Mouse (Mus musculus) limb, embryonic 14.5 days (tissue): ENCODE results near the gene Ecm1. TPM values are rescaled to one million over a fixed set of nuclear protein-coding genes. Genes with fewer than 3 reads are reported as not detected.

Experiments
- ATAC-seq: fragments of 200-750 bp; cut with Nextera tagmentation; 2 replicates; pipeline ENCODE4 v1.8.0; 2017; ENCODE audit warnings: low read depth, moderate number of reproducible peaks, moderate TSS enrichment; ENCODE audit not compliant: low FRiP score
- DNase-seq: peaks from one replicate; pipeline ENCODE4 v3.0.0-alpha.2; 2015; ENCODE audit warnings: low spot score
- H3K27ac ChIP-seq: fragments of 300-500 bp; sonication (generic); replicated peaks from 2 replicates; pipeline ENCODE4 v1.5.1; 2014; ENCODE audit warnings: low read depth, mild to moderate bottlenecking, low read length, moderate library complexity, mixed read lengths
- H3K27me3 ChIP-seq: fragments of 300-500 bp; sonication (generic); 2 replicates; pipeline ENCODE4 v1.6.1; 2014; ENCODE audit warnings: low read length, mixed read lengths; ENCODE audit not compliant: control insufficient read depth, insufficient read depth
- H3K36me3 ChIP-seq: fragments of 300-500 bp; sonication (generic); 2 replicates; pipeline ENCODE4 v1.6.1; 2014; ENCODE audit warnings: mild to moderate bottlenecking, low read length, moderate library complexity, mixed read lengths; ENCODE audit not compliant: control insufficient read depth, insufficient read depth
- H3K4me1 ChIP-seq: fragments of 300-500 bp; sonication (generic); 2 replicates; pipeline ENCODE4 v1.6.1; 2014; ENCODE audit warnings: antibody characterized with exemption, low read length, mixed read lengths; ENCODE audit not compliant: control insufficient read depth, insufficient read depth
- H3K4me2 ChIP-seq: fragments of 300-500 bp; sonication (generic); replicated peaks from 2 replicates; pipeline ENCODE4 v1.6.1; 2014; ENCODE audit warnings: low read depth, mild to moderate bottlenecking, low read length, moderate library complexity; ENCODE audit not compliant: severe bottlenecking
- H3K4me3 ChIP-seq: fragments of 300-500 bp; sonication (generic); replicated peaks from 2 replicates; pipeline ENCODE4 v1.5.1; 2014; ENCODE audit warnings: low read length
- H3K9ac ChIP-seq: fragments of 300-500 bp; sonication (generic); 2 replicates; pipeline ENCODE4 v1.6.1; 2014; ENCODE audit warnings: mild to moderate bottlenecking, low read depth, low read length, moderate library complexity; ENCODE audit not compliant: severe bottlenecking
- H3K9me3 ChIP-seq: fragments of 300-500 bp; sonication (generic); 2 replicates; pipeline ENCODE4 v1.6.1; 2016; ENCODE audit warnings: low read length; ENCODE audit not compliant: control insufficient read depth
- POLR2A ChIP-seq: fragments of 200-500 bp; IDR thresholded peaks from 2 replicates; pipeline ENCODE4 v1.8.0; 2012; ENCODE audit warnings: inconsistent platforms, mild to moderate bottlenecking, moderate library complexity, borderline replicate concordance; ENCODE audit not compliant: insufficient read depth, insufficient read length; ENCODE audit errors: extremely low read depth
- WGBS: fragments of 180-500 bp; shearing (Covaris S2); extraction: QIAGEN DNeasy Blood & Tissue Kit; methylation state at CpG from one replicate; pipeline ENCODE4 v1.1.7; 2014; 5-methylcytosine and 5-hydroxymethylcytosine counted together
- polyA plus RNA-seq, 2 experiments: library from polyadenylated mRNA; depleted of rRNA in 1 of 2; stranded (reverse) in 1 of 2; unstranded in 1 of 2; fragments of >200 nt; fragmentation: Nextera tagmentation in 1 of 2; extraction: Ambion mirVana in 1 of 2; gene quantifications; 2 replicates each; pipeline versions ENCODE4 v1.2.1 to v1.2.3; 2012 to 2014

Ecm1 gene
- polyA plus RNA-seq, 2 experiments: 11.8 to 16.2 TPM

DNA sequence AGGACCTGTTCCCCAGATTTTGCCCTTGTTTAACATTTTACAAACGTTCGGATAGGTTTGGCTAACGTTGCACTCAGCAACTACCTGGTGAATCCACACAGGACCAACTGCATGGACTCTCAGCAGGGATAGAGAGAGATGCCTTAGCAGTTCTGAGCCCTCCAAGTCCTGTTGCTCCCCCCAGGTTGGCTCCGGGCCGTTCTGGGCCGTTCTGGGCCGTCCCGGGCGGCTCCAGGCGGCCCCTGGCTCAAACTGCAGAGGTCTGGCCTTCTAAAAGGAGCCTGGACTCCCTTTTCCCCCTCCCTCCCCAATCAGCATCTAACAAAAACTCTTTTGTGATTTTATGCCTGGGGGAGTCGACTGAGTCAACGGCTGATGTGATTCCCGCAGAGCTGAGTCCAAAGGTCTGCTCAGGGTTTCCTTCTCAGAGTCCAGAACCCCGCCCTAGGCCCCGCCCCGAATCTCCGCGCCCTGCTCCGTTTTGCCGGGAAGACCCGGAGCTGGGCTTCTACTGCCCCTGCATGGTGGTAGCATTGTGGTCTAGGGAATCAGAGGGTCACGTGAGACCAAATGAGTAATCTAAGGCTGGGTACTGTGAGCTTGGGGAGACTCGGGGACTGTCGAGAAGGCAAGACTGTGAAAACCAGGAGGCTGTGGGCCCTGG is 37.4 kb downstream of the Ecm1 start:
- ATAC-seq (peak; percentile 89), DNase-seq (peak; percentile 73)
- Histone ChIP-seq H3K9ac (peak overlapping the region; percentile 55), H3K27ac (peak overlapping the region; percentile 72), H3K9me3 (no peaks in the 10 kb centered on the region), H3K36me3 (no peaks in the 10 kb centered on the region), H3K27me3 (no peaks in the 10 kb centered on the region), H3K4me2 (peak overlapping the region; percentile 65), H3K4me1 (peaks cover 9% of the 10 kb centered on the region), H3K4me3 (peak overlapping the region; percentile 33)
- WGBS: 7% methylated on average over 24 of the region's 24 CpGs
- TF ChIP-seq POLR2A: no peak

DNA sequence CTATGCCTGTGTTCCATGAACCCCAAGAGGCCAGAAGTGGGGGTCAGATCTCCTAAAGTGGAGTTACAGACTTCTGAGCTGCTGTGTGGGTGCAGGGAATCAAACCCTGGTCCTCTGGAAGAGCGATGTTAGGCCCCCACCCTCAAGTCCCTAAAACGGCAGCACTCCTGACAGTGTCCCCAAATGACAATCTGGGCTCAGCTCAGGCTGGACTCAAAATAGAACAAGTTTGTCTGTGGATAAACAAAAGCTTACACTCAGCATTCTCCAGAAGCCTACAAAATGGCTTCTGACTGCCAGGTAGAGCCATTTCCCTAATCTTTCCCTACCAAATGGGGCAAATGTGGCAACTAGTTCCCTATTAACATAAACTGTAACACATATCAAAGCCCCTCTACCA is 38.3 kb downstream of the Ecm1 start:
- no peak overlapping the region for H3K9ac ChIP-seq
- peaks cover 13% of the 10 kb centered on the region for H3K4me1 ChIP-seq
- no peaks in the 10 kb centered on the region for H3K9me3 ChIP-seq
- ATAC-seq: no peak
- H3K36me3 ChIP-seq: no peaks in the 10 kb centered on the region
- H3K27me3 ChIP-seq: no peaks in the 10 kb centered on the region
- no peak for TF ChIP-seq POLR2A
- H3K4me2 ChIP-seq: no peak overlapping the region
- WGBS: 80% methylated on average over 2 of the region's 2 CpGs
- DNase-seq: no peak
- H3K4me3 ChIP-seq: no peak overlapping the region
- peak overlapping the region; percentile 2; the same call in 1 of the 2 replicates for H3K27ac ChIP-seq

DNA sequence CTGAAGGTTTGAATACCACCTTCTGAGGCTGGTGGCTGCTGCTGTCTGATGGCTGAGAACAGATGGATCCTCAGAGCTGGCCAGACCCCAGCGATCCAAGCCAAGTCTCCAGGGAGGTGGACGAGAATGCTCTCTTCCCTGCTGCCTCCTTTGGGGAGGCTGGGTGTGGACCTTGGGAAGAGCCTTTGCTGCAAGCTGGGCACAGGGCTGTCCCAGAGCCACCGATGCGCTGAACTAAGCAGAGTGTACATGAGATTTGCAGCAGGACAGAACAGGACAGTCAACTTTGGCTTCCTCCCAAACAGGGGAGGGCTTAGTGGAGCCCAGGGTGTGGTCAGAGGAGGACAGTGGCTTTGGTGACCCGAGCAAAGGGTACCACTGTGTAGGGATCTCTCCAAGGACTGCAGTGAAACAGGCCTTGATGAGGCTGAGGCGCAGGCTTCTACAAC is 39.1 kb downstream of the Ecm1 start:
- Histone ChIP-seq H3K4me3 (no peak overlapping the region), H3K27ac (no peak overlapping the region), H3K4me1 (peaks cover 20% of the 10 kb centered on the region), H3K27me3 (no peaks in the 10 kb centered on the region), H3K9me3 (no peaks in the 10 kb centered on the region), H3K4me2 (no peak overlapping the region), H3K9ac (no peak overlapping the region), H3K36me3 (no peaks in the 10 kb centered on the region)
- TF ChIP-seq POLR2A: no peak
- DNase-seq (no peak), ATAC-seq (no peak)
- 68% methylated on average over 6 of the region's 6 CpGs for WGBS

DNA sequence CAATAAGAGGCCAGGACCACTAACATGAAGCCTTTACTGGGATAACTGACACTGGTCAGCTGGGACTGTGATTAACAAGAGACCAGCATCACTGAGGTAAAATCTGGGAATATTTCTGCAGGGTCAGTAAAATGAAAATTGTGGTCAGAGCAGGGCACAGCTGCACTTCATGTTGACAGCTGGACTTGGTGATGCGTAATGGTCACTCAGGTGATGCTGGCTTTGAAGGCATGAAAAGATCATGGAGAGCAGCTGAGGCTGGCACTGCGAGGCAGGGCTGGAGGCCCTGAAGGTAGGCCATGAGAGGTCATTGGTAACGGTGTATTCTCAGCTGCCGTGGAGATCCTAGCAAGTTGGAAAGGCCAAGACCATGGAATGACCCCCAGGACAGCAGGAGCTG is 41.1 kb downstream of the Ecm1 start:
- no peaks in the 10 kb centered on the region for H3K27me3 ChIP-seq
- no peak for TF ChIP-seq POLR2A
- H3K9me3 ChIP-seq: no peaks in the 10 kb centered on the region
- no peak overlapping the region for H3K4me2 ChIP-seq
- ATAC-seq (no peak), DNase-seq (no peak)
- peaks cover 24% of the 10 kb centered on the region for H3K4me1 ChIP-seq
- 96% methylated on average over 4 of the region's 4 CpGs for WGBS
- H3K27ac ChIP-seq: no peak overlapping the region
- no peak overlapping the region for H3K9ac ChIP-seq
- no peak overlapping the region for H3K4me3 ChIP-seq
- no peaks in the 10 kb centered on the region for H3K36me3 ChIP-seq

DNA sequence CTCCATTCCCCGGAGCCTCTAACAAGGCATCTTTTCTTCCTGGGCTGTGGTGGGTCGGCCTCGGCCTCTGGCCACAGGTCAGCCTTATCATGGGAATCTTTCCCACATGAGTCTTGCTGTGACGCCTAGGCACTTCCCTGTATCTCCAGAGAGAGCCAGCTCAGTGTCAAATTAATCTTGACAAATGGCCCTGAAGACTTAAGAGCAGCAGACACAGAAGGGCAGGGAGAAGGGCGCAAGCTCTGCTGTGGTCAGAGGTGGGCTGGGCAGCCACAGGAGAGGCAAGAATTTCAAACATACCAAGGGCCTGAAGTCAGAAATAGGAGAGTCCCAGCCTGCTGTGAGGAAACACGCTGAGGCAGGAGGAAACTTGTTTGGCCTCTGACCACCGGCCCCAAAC is 43.0 kb downstream of the Ecm1 start:
- DNase-seq (no peak), ATAC-seq (no peak)
- no peaks in the 10 kb centered on the region for H3K27me3 ChIP-seq
- no peaks in the 10 kb centered on the region for H3K36me3 ChIP-seq
- no peak overlapping the region for H3K9ac ChIP-seq
- peaks cover 18% of the 10 kb centered on the region for H3K4me1 ChIP-seq
- H3K4me2 ChIP-seq: no peak overlapping the region
- H3K9me3 ChIP-seq: no peaks in the 10 kb centered on the region
- TF ChIP-seq POLR2A: no peak
- H3K27ac ChIP-seq: no peak overlapping the region
- 31% methylated on average over 7 of the region's 7 CpGs for WGBS
- H3K4me3 ChIP-seq: no peak overlapping the region
